Mouse (Mus musculus): ENCODE data around the gene Cpne1.
A peak's percentile ranks its signal among the peaks of the same experiment; 100 is the strongest.

The Cpne1 gene

GRCm38 (mm10) chr2:156079183-156079560, 32.6 kb downstream of the Cpne1 start:
- no peak for DNase-seq

- DNase-seq, result no peak
Observed at GRCm38 (mm10) chr2:156078421-156079182, 33.2 kb downstream of the Cpne1 start.

- DNase-seq, result no peak
Observed at GRCm38 (mm10) chr2:156077461-156077860, 34.3 kb downstream of the Cpne1 start.

DNA sequence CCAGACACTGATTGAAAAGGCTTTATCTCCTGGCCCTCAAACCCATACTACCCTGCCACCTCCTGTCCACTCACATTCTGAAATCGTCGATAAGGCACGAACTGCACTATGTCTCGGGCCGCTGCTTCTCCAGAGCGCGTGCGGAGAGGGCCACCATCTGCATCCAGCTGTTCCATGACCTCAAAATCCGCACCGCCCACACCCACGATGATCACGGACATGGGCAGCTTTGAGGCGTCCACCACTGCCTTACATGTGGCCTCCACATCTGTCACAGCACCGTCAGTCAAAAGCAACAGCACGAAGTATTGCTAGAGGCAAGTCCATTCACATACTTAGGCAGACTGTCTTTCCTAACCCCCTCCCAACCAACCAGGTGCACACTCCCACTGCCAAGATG, 38.0 kb downstream of the Cpne1 start:
- no peak for DNase-seq

- DNase-seq, result no peak
Observed at GRCm38 (mm10) chr2:156071236-156071635, 40.5 kb downstream of the Cpne1 start.

DNA sequence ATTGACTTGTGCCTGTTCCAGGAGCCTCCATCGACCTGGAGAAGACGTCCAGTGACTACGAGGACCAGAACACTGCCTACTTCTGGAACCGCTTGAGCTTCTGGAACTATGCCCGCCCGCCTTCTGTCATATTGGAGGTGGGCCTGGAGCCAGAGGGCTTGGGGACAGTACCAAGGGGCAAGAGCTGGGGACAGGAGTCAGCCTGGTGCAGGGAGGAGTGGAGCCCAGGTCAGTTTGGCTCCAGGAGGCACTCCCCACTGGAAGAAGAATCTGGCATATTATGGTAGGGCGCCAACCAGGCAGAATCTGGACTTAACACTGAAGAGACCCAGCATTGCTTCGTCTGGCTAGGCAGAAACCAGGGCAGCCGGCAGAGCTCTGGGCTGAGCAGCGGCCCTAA, 43.8 kb downstream of the Cpne1 start:
- DNase-seq, result no peak

DNA sequence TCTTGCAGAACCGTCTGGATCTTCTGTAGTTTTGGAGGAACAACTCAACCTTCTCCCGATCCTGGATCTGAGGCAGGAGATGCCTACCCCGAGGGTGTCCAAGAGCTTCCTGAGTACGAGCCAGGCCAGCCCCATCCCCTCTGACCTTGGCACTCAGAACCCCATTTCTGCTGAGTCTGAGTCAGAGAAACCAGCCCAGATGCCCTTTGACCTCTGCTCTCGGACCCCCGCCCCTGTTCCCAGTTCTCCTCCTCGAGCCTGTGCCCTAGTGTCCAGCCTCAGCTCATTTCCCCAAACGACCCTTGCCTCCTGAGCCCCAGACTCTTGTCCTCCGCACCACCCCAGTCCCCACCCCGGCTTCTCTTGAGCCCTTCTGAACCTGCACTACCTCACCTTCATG, 45.6 kb downstream of the Cpne1 start:
- DNase-seq, result no peak

- peak; percentile 89 for DNase-seq
Observed at GRCm38 (mm10) chr2:156065099-156066041, 46.4 kb downstream of the Cpne1 start, which contains the start of gene Spag4. Gene Spag4, plus strand, starts transcription at chr2:156065175.

GRCm38 (mm10) chr2:156052816-156053215, 58.9 kb downstream of the Cpne1 start, which contains the start of gene Fer1l4:
Gene Fer1l4, minus strand, starts transcription at chr2:156052947.
- DNase-seq, result no peak

DNA sequence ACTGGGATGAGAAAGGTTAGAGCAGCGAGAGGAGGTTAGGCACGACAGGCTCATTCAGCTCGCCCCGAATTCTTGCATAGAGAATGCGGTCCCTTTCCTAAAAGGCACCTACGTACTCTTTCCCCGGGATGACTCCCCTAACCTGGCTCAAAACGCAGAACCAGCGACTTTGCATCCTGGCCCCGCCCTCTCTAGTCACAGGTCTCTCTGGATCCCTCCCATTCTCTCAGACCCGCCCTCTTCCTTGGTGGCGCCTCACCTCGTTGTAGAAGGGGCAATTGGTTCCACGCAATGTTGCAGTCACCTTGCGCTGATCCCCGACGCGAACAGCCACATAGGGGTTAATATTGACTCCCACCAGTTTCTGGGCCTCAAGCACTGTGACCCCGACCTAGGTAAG, 63.8 kb downstream of the Cpne1 start:
- peak; percentile 69 for DNase-seq

DNA sequence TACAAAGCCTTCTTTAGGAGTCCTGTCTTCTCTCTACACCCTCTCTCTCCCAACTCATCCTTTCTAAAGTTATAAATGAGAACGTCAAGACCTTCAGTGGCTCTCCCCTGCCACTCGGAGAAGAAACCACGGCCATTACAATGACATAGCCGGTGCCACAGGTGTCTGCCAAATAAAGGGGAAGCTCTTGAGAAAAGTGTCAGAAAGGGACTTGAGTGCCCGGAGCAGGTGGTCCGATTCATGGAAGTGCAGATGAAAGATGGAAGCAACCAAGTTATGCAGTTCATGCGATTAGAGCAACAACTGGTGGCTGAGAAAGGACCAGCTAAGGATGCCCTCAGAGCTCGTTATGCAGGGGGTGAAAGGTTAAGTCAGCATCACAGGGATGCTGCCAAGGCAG, 68.9 kb downstream of the Cpne1 start:
- no peak for DNase-seq

DNA sequence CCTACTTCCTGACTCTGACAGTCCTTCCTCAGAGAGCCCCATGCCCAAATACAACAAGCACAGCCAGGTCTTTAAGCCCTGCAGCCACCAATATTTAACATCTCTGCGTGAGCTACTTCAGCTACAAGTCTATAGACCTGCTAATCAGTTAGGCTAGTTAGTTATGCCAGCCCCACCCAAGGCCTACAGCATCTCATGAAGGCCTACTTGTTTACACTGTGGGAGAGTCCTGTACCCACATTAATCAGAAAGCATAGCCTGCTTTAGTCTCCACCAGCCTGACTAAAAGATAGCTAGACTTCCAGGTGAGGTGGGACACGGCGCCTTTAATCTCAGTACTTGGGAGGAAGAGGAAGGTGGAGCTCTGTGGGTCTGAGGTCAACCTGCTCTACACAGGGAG, 72.4 kb downstream of the Cpne1 start:
- no peak for DNase-seq

DNA sequence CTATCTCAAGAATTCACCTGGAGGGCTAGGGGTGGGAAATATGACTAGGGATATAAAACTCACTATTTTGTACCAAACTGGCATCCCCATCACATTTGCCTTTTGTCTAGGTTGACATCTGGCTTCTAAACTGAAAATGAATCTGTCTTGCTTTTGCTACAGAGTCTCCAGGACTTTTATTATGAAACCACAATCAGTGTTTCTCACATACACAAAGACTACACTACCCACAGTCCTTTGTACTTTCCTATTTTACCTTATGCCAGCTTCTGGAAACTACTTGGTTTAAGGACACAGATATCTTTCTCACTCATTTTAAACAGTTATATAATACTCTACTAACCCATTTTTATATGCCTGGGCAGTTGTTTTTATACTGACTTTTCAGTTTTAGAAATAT, 86.3 kb downstream of the Cpne1 start:
- no peak for DNase-seq

Data from thymus, postnatal 4 days (tissue).